Mouse (Mus musculus): ENCODE measurements at regions not wholly inside any gene's neighbourhood (a gene's known extent, or its start where the extent isn't known, plus 50 kb on each side); places are given as distances from the start of the nearest gene placed in this dataset.

DNA sequence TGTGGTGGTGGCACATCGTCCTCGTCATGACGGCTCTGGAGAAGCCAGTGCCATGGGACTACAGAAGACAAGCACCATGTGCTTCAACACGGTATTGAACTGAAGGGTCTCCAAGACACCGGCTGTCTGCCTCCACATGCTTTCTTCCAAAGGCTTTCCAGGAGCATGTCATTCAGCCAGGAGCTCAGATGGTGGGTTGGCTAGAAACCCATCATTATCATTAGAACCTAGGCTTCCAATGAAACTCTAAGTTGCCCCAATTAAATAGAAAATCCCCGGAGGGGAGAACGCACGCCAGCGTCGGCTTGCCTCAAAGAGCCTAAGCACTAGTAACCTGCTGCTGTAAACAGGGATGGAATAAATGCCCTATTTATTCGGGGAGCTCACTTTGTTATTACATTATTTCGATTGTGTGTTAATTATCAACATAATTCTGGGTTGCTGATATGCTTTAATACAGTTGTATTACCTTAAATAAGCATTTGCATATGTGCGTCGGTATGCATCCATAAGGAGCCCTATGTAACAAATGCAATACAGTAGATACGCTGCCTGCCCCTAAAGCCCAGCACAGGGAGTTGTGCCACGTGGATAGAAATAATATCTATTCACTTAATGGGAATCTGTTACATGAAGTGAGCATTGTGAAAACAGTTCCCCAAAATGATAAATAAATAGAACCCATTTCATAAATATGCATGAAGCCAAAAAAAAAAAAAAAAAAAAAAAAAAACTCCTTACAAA is 103.3 kb upstream of the Krtap11-1 start:
- no peak for DNase-seq (ENCODE audit: extremely low spot score in 1 of 2, low spot score in 2 of 2)
- H3K4me3 ChIP-seq, result no peak overlapping the region
- intact Hi-C loops (cut with DNase I), result no loop called here

DNA sequence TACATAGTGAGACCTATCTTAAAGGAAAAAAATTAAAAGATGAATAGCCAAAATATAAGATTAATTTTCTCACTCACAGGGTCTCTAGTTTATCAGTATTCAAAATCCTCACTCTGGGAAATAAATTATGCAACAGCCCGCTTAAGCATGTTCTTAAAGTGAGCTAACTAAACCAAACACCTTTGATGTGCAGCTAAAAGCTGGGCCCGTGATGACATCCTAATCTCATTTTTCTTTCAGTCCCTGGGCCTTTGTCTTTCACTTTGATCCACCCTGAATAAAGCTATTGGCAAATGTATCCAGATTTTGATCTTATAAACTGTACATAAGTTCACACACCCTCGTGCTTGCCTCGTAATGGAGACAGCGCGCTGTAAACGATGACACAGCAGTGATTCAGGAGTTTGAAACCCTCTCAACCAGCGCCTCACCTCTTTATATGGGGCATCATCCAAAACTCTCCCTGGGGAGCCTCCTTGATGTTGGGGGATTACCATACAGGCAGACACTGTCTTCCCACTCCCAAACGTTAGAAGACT is 100.3 kb upstream of the Krtap11-1 start:
- no peak for TF ChIP-seq CTCF (IDR thresholded peaks at IDR 0.05)
- intact Hi-C loops (cut with DNase I), result no loop called here
- Histone ChIP-seq H3K4me3 (no peak overlapping the region), H3K27ac (no peak overlapping the region)
- no peak for DNase-seq (ENCODE audit: extremely low spot score in 1 of 2, low spot score in 2 of 2)

More for the DNA sequence above, 103.3 kb upstream of the Krtap11-1 start:
- no peak for TF ChIP-seq CTCF (IDR thresholded peaks at IDR 0.05)
- no peak overlapping the region for H3K27ac ChIP-seq

DNA sequence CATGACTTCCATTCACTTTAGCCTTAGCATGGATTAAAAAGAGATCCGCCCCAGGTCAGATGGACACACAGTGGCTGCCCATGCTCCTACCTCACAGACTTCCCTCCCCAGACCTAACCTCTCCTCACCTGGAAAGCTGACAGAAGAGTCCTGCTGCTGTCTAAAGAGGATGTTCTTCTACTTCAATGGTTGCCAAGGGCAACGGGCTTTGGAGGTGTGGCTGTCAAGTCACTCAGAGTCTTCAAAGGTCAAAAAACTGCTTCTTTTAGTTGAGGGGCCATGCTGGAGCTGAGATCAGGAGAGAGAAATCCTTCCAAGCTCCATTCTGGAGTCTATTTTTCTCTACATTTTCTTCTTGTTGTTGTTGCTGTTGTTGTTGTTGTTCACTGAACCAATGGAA is 89.1 kb upstream of the Krtap11-1 start:
- TF ChIP-seq CTCF (IDR thresholded peaks at IDR 0.05), result no peak
- H3K27ac ChIP-seq, result no peak overlapping the region
- H3K4me3 ChIP-seq, result no peak overlapping the region
- intact Hi-C loops (cut with DNase I), result no loop called here
- DNase-seq (ENCODE audit: extremely low spot score in 1 of 2, low spot score in 2 of 2), result no peak

DNA sequence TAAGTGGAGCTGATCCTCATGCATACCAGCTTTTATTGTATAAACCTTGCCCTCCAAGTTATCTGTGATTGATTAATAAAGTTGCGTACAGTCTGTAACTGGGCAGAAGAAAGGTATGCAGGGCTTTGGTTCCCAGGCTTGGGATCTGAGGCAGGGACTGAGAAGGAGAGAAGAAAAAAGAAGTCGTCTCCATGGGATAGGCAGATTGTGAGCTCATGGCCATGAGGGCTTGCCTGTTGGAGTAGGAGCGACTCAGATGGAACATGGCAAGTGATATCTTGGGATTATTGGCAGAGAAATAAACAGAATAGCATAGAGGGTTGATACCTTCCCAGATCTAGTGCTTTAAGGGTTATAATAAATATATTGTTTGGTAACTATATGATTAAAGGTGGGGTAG is 85.1 kb upstream of the Krtap11-1 start:
- intact Hi-C loops (cut with DNase I), result no loop called here
- no peak for DNase-seq (ENCODE audit: extremely low spot score in 1 of 2, low spot score in 2 of 2)
- Histone ChIP-seq H3K4me3 (no peak overlapping the region), H3K27ac (no peak overlapping the region)
- no peak for TF ChIP-seq CTCF (IDR thresholded peaks at IDR 0.05)

DNA sequence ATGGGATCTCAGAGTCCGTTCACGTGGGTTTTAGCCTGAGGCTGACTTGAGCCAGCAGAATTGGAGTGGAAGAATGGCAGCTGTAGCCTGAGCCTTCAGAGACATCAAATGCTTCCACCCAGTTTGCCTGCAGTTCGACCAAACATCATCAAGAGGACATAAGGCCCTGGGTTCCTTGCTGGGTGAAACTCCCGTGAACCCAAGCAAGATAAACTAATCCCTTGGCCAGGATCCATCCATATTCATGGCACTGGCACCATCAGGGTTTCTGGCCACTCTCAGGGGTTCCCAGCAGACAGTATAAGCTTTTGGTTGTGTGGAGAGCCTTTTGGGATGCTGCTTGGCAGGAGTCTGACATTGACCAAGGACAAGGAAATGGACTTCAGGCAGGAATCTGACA is 77.7 kb upstream of the Krtap11-1 start:
- Histone ChIP-seq H3K27ac (no peak overlapping the region), H3K4me3 (no peak overlapping the region)
- no peak for DNase-seq (ENCODE audit: extremely low spot score in 1 of 2, low spot score in 2 of 2)
- intact Hi-C loops (cut with DNase I), result no loop called here
- no peak for TF ChIP-seq CTCF (IDR thresholded peaks at IDR 0.05)

DNA sequence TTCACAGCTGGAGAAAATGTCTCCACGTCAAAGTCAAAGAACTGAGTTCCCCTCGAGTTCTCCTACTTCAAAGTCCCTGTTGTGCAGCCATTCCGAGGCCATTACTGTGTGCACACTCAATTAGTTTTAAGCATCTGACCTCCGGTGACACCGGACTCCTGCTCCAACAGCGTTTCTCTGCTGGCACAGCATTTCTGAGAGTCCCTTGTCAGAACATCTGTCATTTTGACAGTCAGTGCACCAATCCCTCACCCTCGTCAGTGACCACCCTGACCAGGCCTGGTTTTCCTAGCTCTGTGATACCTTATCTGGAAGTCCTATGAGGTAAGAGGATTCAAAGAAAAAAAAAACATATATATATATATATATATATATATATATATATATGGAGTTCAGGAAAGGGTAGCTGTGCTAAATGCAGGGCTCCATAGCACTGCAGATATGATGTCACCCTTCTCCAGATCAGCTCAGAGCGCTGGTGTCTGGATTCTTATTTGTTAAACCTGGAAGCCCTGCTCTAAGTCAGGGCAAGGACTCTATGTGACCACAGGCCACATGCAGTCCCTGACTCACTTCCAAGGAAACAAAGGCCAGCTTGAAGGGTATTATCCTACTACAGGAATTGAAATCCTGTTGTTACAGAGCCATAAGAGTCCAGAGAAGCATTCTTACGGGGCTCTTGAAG is 63.1 kb upstream of the Krtap11-1 start:
- H3K27ac ChIP-seq, result no peak overlapping the region
- intact Hi-C loops (cut with DNase I), result no loop called here
- H3K4me3 ChIP-seq, result no peak overlapping the region
- no peak for TF ChIP-seq CTCF (IDR thresholded peaks at IDR 0.05)
- no peak for DNase-seq (ENCODE audit: extremely low spot score in 1 of 2, low spot score in 2 of 2)

DNA sequence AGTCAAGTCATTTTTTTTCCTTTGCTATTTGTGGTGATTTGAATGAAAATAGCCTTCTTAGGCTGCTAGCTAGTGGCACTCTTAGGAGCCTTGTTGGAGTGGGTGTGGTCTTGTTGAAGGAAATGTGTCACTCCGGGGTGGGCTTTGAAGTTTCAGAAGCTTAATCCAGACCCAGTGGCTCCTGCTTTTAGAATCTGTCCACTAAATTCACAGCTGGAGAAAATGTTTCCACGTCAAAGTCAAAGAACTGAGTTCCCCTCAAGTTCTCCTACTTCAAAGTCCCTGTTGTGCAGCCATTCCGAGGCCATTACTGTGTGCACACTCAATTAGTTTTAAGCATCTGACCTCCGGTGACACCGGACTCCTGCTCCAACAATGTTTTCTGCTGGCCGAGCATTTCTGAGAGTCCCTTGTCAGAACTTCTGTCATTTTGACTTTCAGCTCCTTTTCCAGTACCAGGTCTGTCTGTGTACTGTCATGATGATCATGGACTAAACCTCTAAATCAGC is 61.2 kb upstream of the Krtap11-1 start:
- no peak for TF ChIP-seq CTCF (IDR thresholded peaks at IDR 0.05)
- Histone ChIP-seq H3K4me3 (no peak overlapping the region), H3K27ac (no peak overlapping the region)
- DNase-seq (ENCODE audit: extremely low spot score in 1 of 2, low spot score in 2 of 2), result no peak
- intact Hi-C loops (cut with DNase I), result no loop called here

DNA sequence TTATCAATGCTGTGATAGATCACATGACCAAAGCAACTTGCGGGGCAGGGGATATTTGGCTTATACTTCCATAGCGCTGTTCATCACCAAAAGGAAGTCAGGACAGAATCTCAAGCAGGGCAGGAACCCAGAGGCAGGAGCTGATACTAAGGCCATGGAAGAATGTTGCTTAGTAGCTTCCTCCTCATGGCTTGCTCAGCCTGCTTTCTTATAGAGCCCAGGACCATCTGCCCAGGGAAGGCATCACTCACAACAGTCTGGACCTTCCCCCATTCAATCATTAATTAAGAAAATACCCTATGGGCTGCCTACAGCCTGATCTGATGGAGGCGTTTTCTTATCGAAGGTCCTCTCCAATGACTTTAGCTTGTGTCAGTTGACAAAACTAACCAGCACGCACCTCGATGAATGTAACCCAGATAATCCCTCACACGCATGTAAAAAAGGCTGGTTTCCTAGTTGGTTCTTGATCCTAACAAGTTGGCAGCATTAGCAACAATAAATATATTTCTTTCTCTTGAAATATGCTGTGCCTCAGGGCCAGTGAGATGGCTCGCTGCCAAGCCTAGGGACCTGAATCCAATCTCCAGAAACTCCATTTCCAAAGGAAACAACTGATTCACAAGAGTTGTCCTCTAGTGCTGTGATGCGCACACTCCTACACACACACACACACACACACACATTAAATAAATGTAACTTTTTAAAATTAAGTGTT is 60.6 kb upstream of the Krtap11-1 start:
- intact Hi-C loops (cut with DNase I), result no loop called here
- DNase-seq (ENCODE audit: extremely low spot score in 1 of 2, low spot score in 2 of 2), result no peak
- H3K27ac ChIP-seq, result no peak overlapping the region
- TF ChIP-seq CTCF (IDR thresholded peaks at IDR 0.05), result no peak
- no peak overlapping the region for H3K4me3 ChIP-seq

DNA sequence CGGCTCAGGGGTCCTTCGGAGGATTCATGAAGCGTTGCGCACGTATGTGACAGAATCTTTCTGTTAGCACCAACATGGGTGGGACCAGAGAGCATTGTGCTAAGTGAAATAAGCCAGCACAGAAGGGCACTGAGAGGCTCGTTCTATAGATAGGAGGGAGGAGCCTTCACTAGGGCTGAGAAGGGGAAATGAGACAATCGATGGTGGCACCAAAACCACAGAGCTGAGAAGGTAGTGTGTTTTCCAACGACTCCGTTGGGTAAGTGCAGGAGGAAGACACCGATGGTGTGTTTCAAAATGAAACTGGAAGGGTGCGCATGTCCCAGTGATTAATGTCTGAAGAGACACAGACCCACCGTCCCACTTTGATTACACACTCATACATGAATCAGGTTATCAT is 54.7 kb upstream of the Krtap11-1 start:
- no peak for DNase-seq (ENCODE audit: extremely low spot score in 1 of 2, low spot score in 2 of 2)
- no peak for TF ChIP-seq CTCF (IDR thresholded peaks at IDR 0.05)
- Histone ChIP-seq H3K27ac (no peak overlapping the region), H3K4me3 (no peak overlapping the region)
- intact Hi-C loops (cut with DNase I), result no loop called here

DNA sequence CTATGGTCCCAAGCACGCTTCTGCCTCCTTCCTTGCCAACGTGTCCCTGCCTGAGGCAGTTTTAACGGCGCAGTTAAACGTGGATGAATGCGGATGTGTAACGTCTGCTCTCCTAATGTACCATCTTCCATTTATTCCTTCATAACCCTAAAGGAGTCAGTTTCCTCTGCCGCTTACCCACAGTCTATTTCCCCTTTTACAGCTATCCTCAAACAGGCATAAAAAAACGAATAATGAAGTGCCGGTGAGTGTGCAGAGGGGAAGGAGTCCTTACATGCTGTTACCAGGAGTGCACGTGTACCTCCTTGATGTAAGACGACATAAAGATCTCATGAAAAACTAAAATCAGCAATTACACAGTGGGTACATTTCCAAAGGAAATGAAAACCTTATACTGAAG is 54.3 kb upstream of the Krtap11-1 start:
- TF ChIP-seq CTCF (IDR thresholded peaks at IDR 0.05), result no peak
- Histone ChIP-seq H3K4me3 (no peak overlapping the region), H3K27ac (no peak overlapping the region)
- intact Hi-C loops (cut with DNase I), result no loop called here
- DNase-seq (ENCODE audit: extremely low spot score in 1 of 2, low spot score in 2 of 2), result no peak
